Mouse (Mus musculus) embryonic facial prominence, embryonic 13.5 days (tissue): ENCODE results near the gene Plau. TPM values are rescaled to one million over a fixed set of nuclear protein-coding genes. Genes with fewer than 3 reads are reported as not detected.

ENCODE experiments used
- ATAC-seq: fragments of 200-750 bp; cut with Nextera tagmentation; 2 replicates; pipeline ENCODE4 v1.8.0; 2017; ENCODE audit warnings: low read depth; ENCODE audit not compliant: insufficient number of reproducible peaks, insufficient read depth, low FRiP score, low TSS enrichment
- H3K27ac ChIP-seq: fragments of 300-500 bp; sonication (generic); 2 replicates; pipeline ENCODE4 v1.5.1; 2015; ENCODE audit warnings: moderate library complexity, mild to moderate bottlenecking, inconsistent platforms
- H3K27me3 ChIP-seq: fragments of 300-500 bp; sonication (generic); 2 replicates; pipeline ENCODE4 v1.6.1; 2015; ENCODE audit warnings: mild to moderate bottlenecking, inconsistent platforms
- H3K36me3 ChIP-seq: fragments of 300-500 bp; sonication (generic); 2 replicates; pipeline ENCODE4 v1.6.1; 2015; ENCODE audit warnings: mild to moderate bottlenecking, inconsistent platforms
- H3K4me1 ChIP-seq: fragments of 300-500 bp; sonication (generic); 2 replicates; pipeline ENCODE4 v1.6.1; 2015; ENCODE audit warnings: inconsistent platforms
- H3K4me2 ChIP-seq: fragments of 300-500 bp; sonication (generic); 2 replicates; pipeline ENCODE4 v1.6.1; 2015; ENCODE audit warnings: moderate library complexity, mild to moderate bottlenecking, inconsistent platforms
- H3K4me3 ChIP-seq: fragments of 300-500 bp; sonication (generic); 2 replicates; pipeline ENCODE4 v1.5.1; 2015; ENCODE audit warnings: mild to moderate bottlenecking, inconsistent platforms
- H3K9ac ChIP-seq: fragments of 300-500 bp; sonication (generic); 2 replicates; pipeline ENCODE4 v1.6.1; 2015; ENCODE audit warnings: mild to moderate bottlenecking, inconsistent platforms
- H3K9me3 ChIP-seq: fragments of 300-500 bp; sonication (generic); 2 replicates; pipeline ENCODE4 v1.6.1; 2016; ENCODE audit warnings: inconsistent platforms
- WGBS: fragments of 180-500 bp; shearing (Covaris S2); methylation state at CpG from one replicate; pipeline ENCODE4 v1.1.7; 2015; ENCODE audit warnings: mixed read lengths; 5-methylcytosine and 5-hydroxymethylcytosine counted together
- polyA plus RNA-seq: library from polyadenylated mRNA; unstranded; fragments of >200 nt; fragmentation: Nextera tagmentation; extraction: Ambion mirVana; gene quantifications from 2 replicates; pipeline ENCODE4 v1.2.1, GENCODE M21; 2015

Plau gene
- polyA plus RNA-seq, 1 experiment from 2014 or later = 2.3 TPM

- Histone ChIP-seq H3K4me1 (peaks cover 44% of the 10 kb centered on the region), H3K36me3 (peaks cover 11% of the 10 kb centered on the region), H3K9ac (no peak overlapping the region), H3K9me3 (no peaks in the 10 kb centered on the region), H3K27ac (no peak overlapping the region), H3K4me2 (peak overlapping the region; percentile 87), H3K27me3 (no peaks in the 10 kb centered on the region), H3K4me3 (0 out of 2 replicates have a peak overlapping the region, but pooled peaks have one; percentile 79)
- ATAC-seq = no peak
- WGBS = 39% methylated on average over 7 of the region's 9 CpGs
Measured at GRCm38 (mm10) chr14:20795423-20796152, 40.9 kb upstream of the Plau start.

- Histone ChIP-seq H3K4me3 (no peak overlapping the region), H3K27ac (no peak overlapping the region), H3K27me3 (no peaks in the 10 kb centered on the region), H3K4me1 (peaks cover 40% of the 10 kb centered on the region), H3K9me3 (no peaks in the 10 kb centered on the region), H3K9ac (no peak overlapping the region), H3K36me3 (peaks cover 6% of the 10 kb centered on the region), H3K4me2 (no peak overlapping the region)
- no peak for ATAC-seq
- 69% methylated on average over 8 of the region's 8 CpGs for WGBS
Measured at GRCm38 (mm10) chr14:20796170-20796569, 40.3 kb upstream of the Plau start.

- Histone ChIP-seq H3K9ac (no peak overlapping the region), H3K9me3 (no peaks in the 10 kb centered on the region), H3K27me3 (no peaks in the 10 kb centered on the region), H3K4me1 (peaks cover 35% of the 10 kb centered on the region), H3K36me3 (peaks cover under 1% of the 10 kb centered on the region; the same call in 1 of the 2 replicates), H3K27ac (no peak overlapping the region), H3K4me3 (no peak overlapping the region), H3K4me2 (no peak overlapping the region)
- ATAC-seq = no peak
- WGBS = 65% methylated on average over 8 of the region's 8 CpGs
Measured at GRCm38 (mm10) chr14:20796643-20797042, 39.8 kb upstream of the Plau start.

GRCm38 (mm10) chr14:20798300-20798699 is 38.2 kb upstream of the Plau start:
- Histone ChIP-seq H3K4me3 (no peak overlapping the region), H3K27ac (no peak overlapping the region), H3K9me3 (no peaks in the 10 kb centered on the region), H3K9ac (no peak overlapping the region), H3K4me1 (peaks cover 21% of the 10 kb centered on the region), H3K4me2 (no peak overlapping the region), H3K36me3 (no peaks in the 10 kb centered on the region), H3K27me3 (no peaks in the 10 kb centered on the region)
- 78% methylated on average over 6 of the region's 6 CpGs for WGBS
- no peak for ATAC-seq

- Histone ChIP-seq H3K27ac (no peak overlapping the region), H3K9ac (no peak overlapping the region), H3K27me3 (no peaks in the 10 kb centered on the region), H3K4me2 (no peak overlapping the region), H3K36me3 (no peaks in the 10 kb centered on the region), H3K9me3 (no peaks in the 10 kb centered on the region), H3K4me3 (no peak overlapping the region), H3K4me1 (peaks cover 24% of the 10 kb centered on the region)
- 7% methylated on average over 7 of the region's 7 CpGs for WGBS
- no peak for ATAC-seq
Measured at GRCm38 (mm10) chr14:20798761-20799160, 37.7 kb upstream of the Plau start.

- no peak overlapping the region for H3K4me3 ChIP-seq
- WGBS = 34% methylated on average over 2 of the region's 2 CpGs
- H3K4me1 ChIP-seq = peaks cover 37% of the 10 kb centered on the region
- H3K27me3 ChIP-seq = no peaks in the 10 kb centered on the region
- H3K9ac ChIP-seq = no peak overlapping the region
- H3K36me3 ChIP-seq = no peaks in the 10 kb centered on the region
- no peak overlapping the region for H3K4me2 ChIP-seq
- no peaks in the 10 kb centered on the region for H3K9me3 ChIP-seq
- no peak for ATAC-seq
- no peak overlapping the region for H3K27ac ChIP-seq
Measured at GRCm38 (mm10) chr14:20802926-20803605, 33.4 kb upstream of the Plau start.

DNA sequence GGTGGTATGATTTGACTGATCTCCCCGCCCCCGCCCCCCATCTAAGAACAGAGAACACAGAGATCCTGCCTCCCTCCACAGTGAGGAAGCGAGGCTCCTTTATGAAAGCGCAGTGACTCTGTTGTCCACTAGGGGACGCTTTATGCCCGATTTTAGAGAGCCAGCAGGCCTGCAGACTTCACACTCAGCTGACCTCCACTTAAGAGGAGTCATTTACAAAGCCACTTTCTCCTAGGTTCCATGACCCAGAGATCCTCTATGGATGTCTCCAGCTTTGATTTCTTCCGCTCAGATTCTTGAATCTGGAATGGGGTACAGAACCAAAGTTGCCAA is 32.9 kb upstream of the Plau start:
- Histone ChIP-seq H3K9me3 (no peaks in the 10 kb centered on the region), H3K36me3 (no peaks in the 10 kb centered on the region), H3K27ac (no peak overlapping the region), H3K4me1 (peaks cover 32% of the 10 kb centered on the region), H3K4me3 (no peak overlapping the region), H3K27me3 (no peaks in the 10 kb centered on the region), H3K4me2 (no peak overlapping the region), H3K9ac (no peak overlapping the region)
- no peak for ATAC-seq
- WGBS = 8% methylated on average over 7 of the region's 7 CpGs

DNA sequence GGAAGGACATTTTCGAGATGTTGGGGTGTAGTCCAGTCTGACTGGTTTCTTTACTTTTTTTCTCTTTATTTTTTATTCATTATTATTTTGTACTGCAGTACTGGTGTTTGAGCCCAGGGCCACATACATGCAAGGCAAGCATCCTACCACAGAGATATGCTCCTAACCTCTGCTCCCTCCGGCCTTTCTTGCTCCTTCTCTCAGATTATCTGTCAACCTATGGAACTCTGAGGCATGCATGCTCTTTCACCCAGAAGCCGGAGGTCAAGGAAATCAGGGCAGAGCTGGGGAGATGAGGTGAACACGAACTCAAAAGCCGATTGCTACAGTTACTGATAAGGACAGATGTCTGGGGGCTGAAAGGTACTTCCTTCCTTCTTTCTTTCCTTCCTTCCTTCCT is 32.0 kb upstream of the Plau start:
- no peaks in the 10 kb centered on the region for H3K9me3 ChIP-seq
- WGBS = 62% methylated on average over 5 of the region's 5 CpGs
- H3K4me3 ChIP-seq = no peak overlapping the region
- peaks cover 29% of the 10 kb centered on the region for H3K4me1 ChIP-seq
- no peaks in the 10 kb centered on the region for H3K36me3 ChIP-seq
- no peak for ATAC-seq
- H3K27ac ChIP-seq = peak overlapping the region; percentile 44
- H3K27me3 ChIP-seq = no peaks in the 10 kb centered on the region
- no peak overlapping the region for H3K9ac ChIP-seq
- H3K4me2 ChIP-seq = no peak overlapping the region

DNA sequence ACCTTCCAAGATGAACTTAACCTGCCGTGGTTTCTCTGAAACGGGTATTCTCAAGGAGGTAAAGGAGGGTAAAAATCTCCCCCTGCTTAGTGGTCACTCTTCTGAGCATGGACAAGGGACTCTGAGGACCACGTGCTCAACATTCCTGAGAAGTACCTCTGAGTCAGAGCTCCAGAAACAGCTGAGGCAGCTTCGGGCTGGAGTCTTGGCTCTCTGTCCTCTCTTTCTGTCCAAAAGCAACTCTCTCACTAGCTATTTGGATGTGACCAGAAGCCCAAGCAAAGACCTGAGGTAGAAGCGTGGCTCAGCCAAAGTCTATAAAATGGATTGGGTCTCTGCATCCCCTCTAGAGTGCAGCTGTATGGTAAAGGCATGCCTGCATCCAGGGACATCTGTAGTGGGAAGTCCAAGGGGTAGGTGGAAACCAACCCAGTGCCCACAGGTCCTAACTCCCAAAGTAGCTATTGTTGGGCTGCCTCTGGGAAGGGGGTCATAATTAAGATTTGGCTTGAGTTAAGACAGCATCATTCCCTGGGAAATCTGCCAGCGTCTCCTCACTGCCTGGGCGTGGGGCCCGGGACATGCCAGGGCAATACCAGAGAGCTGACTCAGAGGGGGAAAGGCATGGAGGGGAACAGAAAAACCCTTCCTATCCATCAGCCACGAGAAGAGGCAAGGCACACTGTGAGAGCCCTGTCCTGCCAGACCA is 31.3 kb upstream of the Plau start:
- Histone ChIP-seq H3K27me3 (no peaks in the 10 kb centered on the region), H3K4me3 (no peak overlapping the region), H3K9ac (no peak overlapping the region), H3K4me1 (peaks cover 29% of the 10 kb centered on the region), H3K4me2 (no peak overlapping the region), H3K36me3 (no peaks in the 10 kb centered on the region), H3K27ac (peak overlapping the region; percentile 71), H3K9me3 (no peaks in the 10 kb centered on the region)
- ATAC-seq = peak; percentile 75
- WGBS = 52% methylated on average over 9 of the region's 9 CpGs

DNA sequence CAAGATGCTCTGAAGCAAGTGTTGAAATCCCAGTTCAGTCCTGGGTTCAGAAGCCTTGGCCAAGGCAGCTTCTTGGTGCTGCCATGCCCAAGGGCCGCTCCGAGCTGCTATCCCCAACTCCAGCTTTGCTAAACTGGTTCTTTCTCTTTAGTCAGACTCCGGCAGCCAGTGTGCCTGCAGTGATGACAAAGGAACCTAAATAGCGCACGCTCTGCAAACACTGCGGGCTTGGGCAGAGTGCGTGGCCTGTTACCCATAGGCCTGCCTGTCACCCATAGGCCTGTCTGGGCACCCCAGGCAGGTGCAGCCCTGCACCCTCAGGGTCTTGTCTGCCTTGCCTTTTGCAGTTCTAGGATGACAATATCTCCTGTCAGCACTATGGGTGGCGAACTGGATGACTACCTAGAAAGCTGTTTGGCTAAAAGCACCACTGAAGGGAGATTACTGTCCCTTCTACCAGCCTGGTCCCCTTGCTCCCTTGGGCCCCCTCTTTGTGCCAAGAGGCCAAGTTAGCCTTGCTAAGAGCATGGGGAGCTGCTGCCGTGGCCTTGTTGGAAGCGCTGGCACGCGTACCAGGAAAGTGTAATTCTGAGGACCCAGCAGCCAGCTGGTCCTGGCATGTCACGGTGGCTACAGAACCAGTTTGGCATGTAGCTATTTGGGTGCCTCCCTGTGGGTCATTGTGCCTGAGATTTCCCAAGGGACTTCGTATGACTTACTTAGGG is 30.2 kb upstream of the Plau start:
- ATAC-seq = no peak
- H3K9me3 ChIP-seq = no peaks in the 10 kb centered on the region
- no peaks in the 10 kb centered on the region for H3K36me3 ChIP-seq
- no peak overlapping the region for H3K9ac ChIP-seq
- H3K27me3 ChIP-seq = no peaks in the 10 kb centered on the region
- no peak overlapping the region for H3K4me3 ChIP-seq
- peak overlapping the region; percentile 71 for H3K27ac ChIP-seq
- H3K4me1 ChIP-seq = peaks cover 29% of the 10 kb centered on the region
- H3K4me2 ChIP-seq = no peak overlapping the region
- 81% methylated on average over 14 of the region's 14 CpGs for WGBS

DNA sequence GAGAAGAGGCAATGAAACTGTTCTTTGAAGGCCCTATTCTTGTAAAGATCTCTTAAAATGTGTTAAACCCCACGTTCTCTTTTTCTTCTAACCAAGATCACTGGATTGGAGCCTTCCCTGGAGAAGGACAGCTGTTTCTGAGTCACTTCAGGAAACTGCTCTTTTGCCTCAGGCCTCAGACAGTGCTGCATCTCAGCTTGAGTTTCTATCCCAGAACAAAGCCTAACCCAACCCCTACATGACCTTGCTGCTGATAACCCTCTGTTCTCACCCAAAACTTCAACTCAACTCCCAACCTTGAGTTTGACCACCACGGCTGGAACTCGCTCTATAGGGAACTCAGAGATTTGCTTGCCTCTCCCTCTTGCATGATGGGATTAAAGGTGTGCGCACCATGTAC is 27.1 kb upstream of the Plau start:
- no peaks in the 10 kb centered on the region for H3K9me3 ChIP-seq
- no peak overlapping the region for H3K9ac ChIP-seq
- no peaks in the 10 kb centered on the region for H3K36me3 ChIP-seq
- no peaks in the 10 kb centered on the region for H3K27me3 ChIP-seq
- no peak overlapping the region for H3K4me3 ChIP-seq
- no peak overlapping the region for H3K4me2 ChIP-seq
- 77% methylated on average over 4 of the region's 4 CpGs for WGBS
- no peak overlapping the region for H3K27ac ChIP-seq
- peaks cover 21% of the 10 kb centered on the region for H3K4me1 ChIP-seq
- ATAC-seq = no peak
